Mouse (Mus musculus) heart, embryonic 15.5 days (tissue): ENCODE measurements at regions not wholly inside any gene's neighbourhood (a gene's known extent, or its start where the extent isn't known, plus 50 kb on each side); places are given as distances from the start of the nearest gene placed in this dataset.

Experiments
- ATAC-seq: fragments of 200-750 bp; cut with Nextera tagmentation; replicated peaks from 2 replicates; pipeline ENCODE4 v1.8.0; 2017; ENCODE audit warnings: low read depth, moderate TSS enrichment; ENCODE audit not compliant: insufficient number of reproducible peaks, insufficient read depth, low FRiP score
- H3K27ac ChIP-seq: fragments of 300-500 bp; sonication (generic); 2 replicates; pipeline ENCODE4 v1.5.1; 2015; ENCODE audit warnings: mild to moderate bottlenecking, inconsistent platforms
- H3K27me3 ChIP-seq: fragments of 300-500 bp; sonication (generic); 2 replicates; pipeline ENCODE4 v1.6.1; 2015; ENCODE audit warnings: inconsistent platforms
- H3K36me3 ChIP-seq: fragments of 300-500 bp; sonication (generic); 2 replicates; pipeline ENCODE4 v1.6.1; 2015; ENCODE audit warnings: mild to moderate bottlenecking, inconsistent platforms
- H3K4me1 ChIP-seq: fragments of 300-500 bp; sonication (generic); replicated peaks from 2 replicates; pipeline ENCODE4 v1.6.1; 2015; ENCODE audit warnings: inconsistent platforms
- H3K4me2 ChIP-seq: fragments of 300-500 bp; sonication (generic); 2 replicates; pipeline ENCODE4 v1.6.1; 2015; ENCODE audit warnings: inconsistent platforms, mild to moderate bottlenecking, moderate library complexity
- H3K4me3 ChIP-seq: fragments of 300-500 bp; sonication (generic); 2 replicates; pipeline ENCODE4 v1.5.1; 2015; ENCODE audit warnings: mild to moderate bottlenecking, inconsistent platforms
- H3K9ac ChIP-seq: fragments of 300-500 bp; sonication (generic); 2 replicates; pipeline ENCODE4 v1.6.1; 2015; ENCODE audit warnings: mild to moderate bottlenecking, inconsistent platforms
- H3K9me3 ChIP-seq: fragments of 300-500 bp; sonication (generic); replicated peaks from 2 replicates; pipeline ENCODE4 v1.6.1; 2016; ENCODE audit warnings: inconsistent platforms
- WGBS: fragments of 180-500 bp; shearing (Covaris S2); methylation state at CpG from one replicate; pipeline ENCODE4 v1.1.7; 2015; ENCODE audit warnings: mixed read lengths; 5-methylcytosine and 5-hydroxymethylcytosine counted together

- Histone ChIP-seq H3K4me2 (no peak overlapping the region), H3K9me3 (no peaks in the 10 kb centered on the region), H3K9ac (no peak overlapping the region), H3K27ac (no peak overlapping the region), H3K27me3 (no peaks in the 10 kb centered on the region), H3K36me3 (no peaks in the 10 kb centered on the region), H3K4me1 (peaks cover 51% of the 10 kb centered on the region), H3K4me3 (no peak overlapping the region)
- WGBS, result 89% methylated on average over 10 of the region's 10 CpGs
- ATAC-seq, result no peak
Measured at GRCm38 (mm10) chr17:47199206-47199605, 169.5 kb upstream of the Mrps10 start.

GRCm38 (mm10) chr17:47197957-47198356 is 170.7 kb upstream of the Mrps10 start:
- Histone ChIP-seq H3K4me2 (no peak overlapping the region; the same call in 1 of the 2 replicates), H3K36me3 (no peaks in the 10 kb centered on the region), H3K4me1 (peaks cover 41% of the 10 kb centered on the region), H3K27ac (no peak overlapping the region), H3K4me3 (no peak overlapping the region), H3K27me3 (no peaks in the 10 kb centered on the region), H3K9me3 (no peaks in the 10 kb centered on the region), H3K9ac (0 out of 2 replicates have a peak overlapping the region, but pooled peaks have one; percentile 7)
- no peak for ATAC-seq
- 28% methylated on average over 7 of the region's 7 CpGs for WGBS

- H3K4me1 ChIP-seq, result peaks cover 36% of the 10 kb centered on the region
- H3K27ac ChIP-seq, result no peak overlapping the region
- H3K4me3 ChIP-seq, result no peak overlapping the region
- no peaks in the 10 kb centered on the region for H3K9me3 ChIP-seq
- no peak for ATAC-seq
- H3K27me3 ChIP-seq, result no peaks in the 10 kb centered on the region
- no peak overlapping the region for H3K9ac ChIP-seq
- 46% methylated on average over 6 of the region's 6 CpGs for WGBS
- H3K4me2 ChIP-seq, result no peak overlapping the region
- no peaks in the 10 kb centered on the region for H3K36me3 ChIP-seq
Measured at GRCm38 (mm10) chr17:47196992-47197391, 171.7 kb upstream of the Mrps10 start.

DNA sequence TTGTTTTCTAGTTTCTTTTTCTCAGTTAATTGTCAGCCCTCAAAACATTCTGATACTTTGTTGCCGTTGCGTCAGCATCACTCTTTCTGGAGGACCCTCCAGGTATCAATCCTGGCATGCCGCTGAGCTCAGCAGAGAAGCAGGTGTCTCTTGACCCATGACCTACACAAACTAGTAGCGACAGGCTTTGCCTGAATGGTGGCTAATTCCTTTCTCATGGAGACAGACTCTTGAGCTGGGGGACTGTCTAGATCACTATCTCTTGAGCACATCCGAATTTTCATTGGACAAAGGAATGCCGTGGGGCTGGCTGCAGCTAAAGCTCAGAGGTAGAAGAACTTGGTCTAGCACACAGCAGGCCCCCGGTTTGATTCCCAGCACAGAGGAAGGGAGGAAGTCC is 172.7 kb upstream of the Mrps10 start:
- H3K27ac ChIP-seq, result no peak overlapping the region
- 69% methylated on average over 7 of the region's 7 CpGs for WGBS
- no peak overlapping the region for H3K9ac ChIP-seq
- H3K36me3 ChIP-seq, result no peaks in the 10 kb centered on the region
- H3K9me3 ChIP-seq, result no peaks in the 10 kb centered on the region
- peaks cover 37% of the 10 kb centered on the region for H3K4me1 ChIP-seq
- ATAC-seq, result no peak
- no peak overlapping the region for H3K4me2 ChIP-seq
- no peaks in the 10 kb centered on the region for H3K27me3 ChIP-seq
- no peak overlapping the region for H3K4me3 ChIP-seq

DNA sequence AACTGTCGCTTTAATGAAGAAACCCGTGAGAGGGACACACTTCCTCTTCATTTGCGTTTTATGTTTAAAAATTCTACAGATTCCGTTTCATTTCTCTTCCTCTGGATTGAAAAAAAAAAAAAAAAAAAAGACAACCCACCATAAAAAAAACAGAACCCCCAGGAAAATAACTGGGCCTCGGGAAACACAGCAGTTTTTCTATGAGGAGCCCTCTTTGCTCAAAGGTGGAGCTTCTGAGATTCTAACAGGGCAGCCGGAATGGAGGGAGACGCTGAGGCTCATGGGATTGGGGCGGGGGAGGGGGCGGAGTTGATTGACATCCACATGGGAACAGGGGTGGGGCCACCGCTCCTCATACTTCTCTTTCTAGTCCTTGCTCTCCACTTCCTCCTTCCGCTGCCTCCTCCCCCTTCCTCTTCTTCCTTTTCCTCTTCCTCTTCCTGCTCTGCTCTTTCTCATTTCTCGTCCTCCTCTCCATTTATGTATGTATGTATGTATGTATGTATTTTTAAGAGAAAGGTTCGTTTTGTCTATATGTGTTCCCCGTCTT is 174.1 kb upstream of the Mrps10 start:
- no peak overlapping the region for H3K27ac ChIP-seq

DNA sequence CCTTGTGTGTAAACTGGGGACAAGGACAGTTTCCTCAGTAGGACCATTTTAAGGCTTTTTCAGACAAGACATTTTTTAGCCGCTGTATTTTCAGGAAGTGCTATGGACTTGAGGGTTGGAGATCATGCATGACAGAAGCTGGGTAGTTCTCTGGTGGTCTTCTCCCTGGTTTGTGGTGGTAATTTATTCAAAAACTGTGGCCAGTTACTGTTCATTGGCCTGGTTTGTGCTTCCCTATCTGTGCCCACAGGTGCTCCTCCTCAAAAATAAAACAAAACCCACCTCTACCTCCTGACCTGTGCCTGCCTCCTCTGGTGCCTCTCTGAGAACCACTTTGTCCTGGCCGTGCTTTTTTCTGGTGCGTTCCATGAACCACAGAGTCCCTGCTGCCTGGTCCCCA is 177.3 kb upstream of the Mrps10 start:
- no peak overlapping the region for H3K4me2 ChIP-seq
- no peak overlapping the region for H3K27ac ChIP-seq
- H3K4me3 ChIP-seq, result no peak overlapping the region
- H3K9ac ChIP-seq, result no peak overlapping the region
- no peaks in the 10 kb centered on the region for H3K27me3 ChIP-seq
- H3K9me3 ChIP-seq, result no peaks in the 10 kb centered on the region
- no peak for ATAC-seq
- WGBS, result 72% methylated on average over 3 of the region's 3 CpGs
- peaks cover 9% of the 10 kb centered on the region for H3K4me1 ChIP-seq
- H3K36me3 ChIP-seq, result no peaks in the 10 kb centered on the region

More for the DNA sequence above, 174.1 kb upstream of the Mrps10 start:
- no peaks in the 10 kb centered on the region for H3K36me3 ChIP-seq
- no peaks in the 10 kb centered on the region for H3K9me3 ChIP-seq
- H3K9ac ChIP-seq, result no peak overlapping the region
- no peaks in the 10 kb centered on the region for H3K27me3 ChIP-seq
- H3K4me1 ChIP-seq, result peaks cover 37% of the 10 kb centered on the region
- ATAC-seq, result no peak
- H3K4me2 ChIP-seq, result no peak overlapping the region
- H3K4me3 ChIP-seq, result no peak overlapping the region
- WGBS, result 91% methylated on average over 14 of the region's 14 CpGs

- no peak for ATAC-seq
- H3K36me3 ChIP-seq, result no peaks in the 10 kb centered on the region
- no peak overlapping the region for H3K4me3 ChIP-seq
- no peak overlapping the region for H3K27ac ChIP-seq
- H3K4me2 ChIP-seq, result no peak overlapping the region
- H3K27me3 ChIP-seq, result no peaks in the 10 kb centered on the region
- H3K9ac ChIP-seq, result no peak overlapping the region
- H3K9me3 ChIP-seq, result no peaks in the 10 kb centered on the region
- 0 out of 2 replicates have a peak, but pooled peaks cover 4% of the 10 kb centered on the region for H3K4me1 ChIP-seq
- whole genome bisulfite sequencing, result 79% methylated on average over 7 of the region's 7 CpGs
Measured at GRCm38 (mm10) chr17:47189770-47190169, 178.9 kb upstream of the Mrps10 start.

DNA sequence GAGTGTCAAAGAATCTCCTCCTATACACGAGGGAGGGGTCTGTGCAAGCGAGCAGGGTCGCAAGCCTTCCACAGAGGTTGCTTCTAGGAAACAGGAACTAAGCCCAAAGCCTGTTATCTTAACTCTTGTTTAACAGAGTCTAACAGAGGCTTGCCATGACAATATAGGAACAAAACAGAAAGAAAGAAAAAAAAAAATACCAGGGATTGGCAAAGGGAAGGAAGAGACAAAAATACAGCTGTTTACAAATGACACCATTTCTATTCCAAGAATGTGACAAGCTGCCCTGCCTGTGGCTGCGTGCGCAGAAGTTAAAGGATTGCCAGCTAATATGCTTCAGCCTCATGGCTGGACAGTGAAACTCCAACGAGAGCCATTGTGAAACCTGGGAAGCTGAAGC is 173.8 kb upstream of the Ubr2 start:
- H3K27me3 ChIP-seq, result no peaks in the 10 kb centered on the region
- no peak for ATAC-seq
- H3K27ac ChIP-seq, result peak overlapping the region; percentile 45; the same call in 1 of the 2 replicates
- no peaks in the 10 kb centered on the region for H3K9me3 ChIP-seq
- peaks cover 23% of the 10 kb centered on the region for H3K4me1 ChIP-seq
- no peak overlapping the region for H3K4me2 ChIP-seq
- H3K9ac ChIP-seq, result no peak overlapping the region
- 39% methylated on average over 6 of the region's 6 CpGs for WGBS
- H3K36me3 ChIP-seq, result no peaks in the 10 kb centered on the region
- H3K4me3 ChIP-seq, result no peak overlapping the region

- Histone ChIP-seq H3K4me3 (no peak overlapping the region), H3K4me1 (peaks cover 35% of the 10 kb centered on the region), H3K9me3 (no peaks in the 10 kb centered on the region), H3K27me3 (no peaks in the 10 kb centered on the region), H3K9ac (no peak overlapping the region), H3K36me3 (no peaks in the 10 kb centered on the region), H3K4me2 (no peak overlapping the region), H3K27ac (peak overlapping the region; percentile 67)
- WGBS, result 60% methylated on average over 6 of the region's 6 CpGs
- ATAC-seq, result peak; percentile 50
Measured at GRCm38 (mm10) chr17:47182118-47182517, 171.8 kb upstream of the Ubr2 start.

DNA sequence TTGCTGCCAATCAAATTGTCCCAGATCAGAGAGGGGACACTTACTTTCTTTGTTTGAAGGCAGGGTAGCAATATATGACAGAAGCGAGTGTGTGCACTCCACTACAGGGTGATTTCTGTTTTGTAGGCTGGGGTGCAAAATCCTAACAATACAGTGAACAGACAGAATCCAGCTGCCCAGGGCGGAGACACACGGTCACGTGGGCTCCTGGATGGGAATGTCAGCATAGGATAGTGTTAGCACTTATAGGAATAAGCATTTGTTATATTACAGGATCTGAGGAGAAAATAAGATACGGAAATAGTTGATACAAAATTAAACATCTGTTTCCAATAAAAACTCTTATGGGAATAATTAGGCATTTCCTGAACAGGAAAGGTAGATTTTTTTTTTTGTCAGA is 169.1 kb upstream of the Ubr2 start:
- no peak for ATAC-seq
- Histone ChIP-seq H3K4me2 (no peak overlapping the region), H3K36me3 (no peaks in the 10 kb centered on the region), H3K4me3 (no peak overlapping the region), H3K4me1 (peaks cover 52% of the 10 kb centered on the region), H3K9me3 (no peaks in the 10 kb centered on the region), H3K9ac (no peak overlapping the region), H3K27ac (0 out of 2 replicates have a peak overlapping the region, but pooled peaks have one; percentile 29), H3K27me3 (no peaks in the 10 kb centered on the region)
- 50% methylated on average over 5 of the region's 5 CpGs for WGBS

DNA sequence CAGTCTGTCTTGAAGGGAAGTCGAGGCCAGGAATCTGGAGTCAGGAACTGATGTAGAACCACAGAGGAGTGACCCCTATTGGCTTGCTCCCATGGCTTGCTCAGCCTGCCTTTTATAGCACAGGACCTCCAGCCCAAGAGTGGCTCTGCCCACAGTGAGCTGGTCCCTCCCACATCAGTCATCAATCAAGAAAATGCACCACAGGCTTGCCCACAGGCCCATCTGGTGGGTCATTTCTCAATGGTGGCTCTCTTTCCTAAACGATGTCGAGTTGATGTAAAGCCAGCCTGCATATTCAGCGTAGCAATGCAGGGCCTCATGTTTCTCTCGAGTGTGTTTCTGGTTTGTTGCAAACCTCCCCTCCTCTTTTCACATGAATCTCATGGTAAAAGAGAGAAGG is 168.3 kb upstream of the Ubr2 start:
- Histone ChIP-seq H3K4me1 (peaks cover 55% of the 10 kb centered on the region), H3K27me3 (no peaks in the 10 kb centered on the region), H3K9me3 (no peaks in the 10 kb centered on the region), H3K4me3 (no peak overlapping the region), H3K36me3 (no peaks in the 10 kb centered on the region), H3K27ac (peak overlapping the region; percentile 25; the same call in 1 of the 2 replicates), H3K9ac (no peak overlapping the region), H3K4me2 (no peak overlapping the region)
- 56% methylated on average over 5 of the region's 5 CpGs for WGBS
- ATAC-seq, result no peak

DNA sequence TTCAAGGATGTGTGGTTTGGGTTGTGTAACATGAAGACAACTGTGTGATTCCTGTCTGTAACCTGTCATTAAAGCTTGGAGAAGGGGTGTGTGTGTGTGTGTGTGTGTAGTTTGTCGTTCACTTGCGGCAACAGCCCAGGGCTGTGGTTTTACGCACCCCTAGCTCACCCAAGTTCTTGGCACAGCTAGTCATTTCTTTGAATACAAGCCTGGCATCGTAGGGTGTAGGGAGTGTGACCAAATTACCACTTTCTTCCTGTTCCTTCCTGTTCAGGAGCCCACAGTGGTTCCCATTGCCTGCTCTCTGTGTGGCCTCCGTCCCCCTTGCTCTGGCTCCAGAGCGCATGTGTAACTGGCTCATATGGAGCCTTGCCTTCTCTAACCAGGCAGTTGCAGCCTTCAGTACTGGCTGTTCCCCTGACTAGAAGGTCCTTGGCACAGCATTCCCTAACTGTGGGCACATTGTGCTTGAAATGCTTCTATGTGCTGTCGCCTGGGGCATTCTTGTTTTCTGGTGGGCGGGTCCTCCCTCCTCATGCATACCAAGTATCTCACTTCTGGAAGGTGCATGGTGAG is 167.4 kb upstream of the Ubr2 start:
- no peak overlapping the region for H3K4me3 ChIP-seq
- no peaks in the 10 kb centered on the region for H3K36me3 ChIP-seq
- peaks cover 52% of the 10 kb centered on the region for H3K4me1 ChIP-seq
- no peak overlapping the region for H3K4me2 ChIP-seq
- H3K27me3 ChIP-seq, result no peaks in the 10 kb centered on the region
- H3K9me3 ChIP-seq, result no peaks in the 10 kb centered on the region
- no peak overlapping the region for H3K9ac ChIP-seq
- no peak for ATAC-seq
- whole genome bisulfite sequencing, result 78% methylated on average over 8 of the region's 8 CpGs
- no peak overlapping the region for H3K27ac ChIP-seq
